Mouse (Mus musculus): ENCODE results near the gene 1700061G19Rik. TPM values are rescaled to one million over a fixed set of nuclear protein-coding genes. Genes with fewer than 3 reads are reported as not detected.

Gene 1700061G19Rik
- polyA plus RNA-seq, 1 experiment, result 0.01 TPM

GRCm38 (mm10) chr17:56861197-56861596, 14.1 kb upstream of the 1700061G19Rik start:
- H3K27me3 ChIP-seq (ENCODE audit: control insufficient read depth, insufficient read depth, insufficient read length), result peaks cover 5% of the 10 kb centered on the region
- H3K4me2 ChIP-seq (ENCODE audit: low read depth), result no peak overlapping the region
- no peaks in the 10 kb centered on the region for H3K36me3 ChIP-seq (ENCODE audit: control insufficient read depth, insufficient read depth)
- no peak overlapping the region for H3ac ChIP-seq (ENCODE audit: control insufficient read depth, insufficient read length)
- H3K79me2 ChIP-seq (ENCODE audit: control insufficient read depth, insufficient read depth), result no peaks in the 10 kb centered on the region
- H3K4me3 ChIP-seq, result no peak overlapping the region
- TF ChIP-seq SRF (IDR thresholded peaks at IDR 0.05; ENCODE audit: control insufficient read depth, insufficient read length, low read depth) (no peak), MYOD1 (IDR thresholded peaks at IDR 0.05; ENCODE audit: control insufficient read depth in 1 of 3, insufficient read length in 2 of 3, low read depth in 2 of 3) (no peak), MAX (IDR thresholded peaks at IDR 0.05; ENCODE audit: low read depth) (no peak), USF1 (IDR thresholded peaks at IDR 0.05; ENCODE audit: low read depth) (no peak), REST (IDR thresholded peaks at IDR 0.05; ENCODE audit: insufficient read depth, insufficient read length) (no peak), POLR2A (IDR thresholded peaks at IDR 0.05; ENCODE audit: insufficient read length, low read depth) (no peak), CEBPB (IDR thresholded peaks at IDR 0.05; ENCODE audit: insufficient read depth, poor library complexity, severe bottlenecking) (no peak), POLR2AphosphoS2 (IDR thresholded peaks at IDR 0.05; ENCODE audit: insufficient read length, low read depth) (no peak), TCF3 (IDR thresholded peaks at IDR 0.05; ENCODE audit: insufficient read length, low read depth) (no peak), MYOG (IDR thresholded peaks at IDR 0.05; ENCODE audit: control insufficient read depth in 1 of 3, insufficient read depth in 1 of 3, insufficient read length in 2 of 3, low read depth in 2 of 3) (no peak), TCF12 (IDR thresholded peaks at IDR 0.05; ENCODE audit: insufficient read depth, poor library complexity, severe bottlenecking) (no peak), E2F4 (IDR thresholded peaks at IDR 0.05; ENCODE audit: insufficient read depth) (no peak)

- Histone ChIP-seq H3K36me3 (ENCODE audit: control insufficient read depth, insufficient read depth) (no peaks in the 10 kb centered on the region), H3K4me3 (no peak overlapping the region), H3K4me2 (ENCODE audit: low read depth) (no peak overlapping the region), H3ac (ENCODE audit: control insufficient read depth, insufficient read length) (no peak overlapping the region), H3K79me2 (ENCODE audit: control insufficient read depth, insufficient read depth) (no peaks in the 10 kb centered on the region), H3K27me3 (ENCODE audit: control insufficient read depth, insufficient read depth, insufficient read length) (peaks cover 5% of the 10 kb centered on the region)
- TF ChIP-seq REST (IDR thresholded peaks at IDR 0.05; ENCODE audit: insufficient read depth, insufficient read length) (no peak), TCF3 (IDR thresholded peaks at IDR 0.05; ENCODE audit: insufficient read length, low read depth) (no peak), POLR2A (IDR thresholded peaks at IDR 0.05; ENCODE audit: insufficient read length, low read depth) (no peak), MYOD1 (IDR thresholded peaks at IDR 0.05; ENCODE audit: control insufficient read depth in 1 of 3, insufficient read length in 2 of 3, low read depth in 2 of 3) (no peak), E2F4 (IDR thresholded peaks at IDR 0.05; ENCODE audit: insufficient read depth) (no peak), CEBPB (IDR thresholded peaks at IDR 0.05; ENCODE audit: insufficient read depth, poor library complexity, severe bottlenecking) (no peak), SRF (IDR thresholded peaks at IDR 0.05; ENCODE audit: control insufficient read depth, insufficient read length, low read depth) (no peak), MAX (IDR thresholded peaks at IDR 0.05; ENCODE audit: low read depth) (no peak), MYOG (IDR thresholded peaks at IDR 0.05; ENCODE audit: control insufficient read depth in 1 of 3, insufficient read depth in 1 of 3, insufficient read length in 2 of 3, low read depth in 2 of 3) (no peak)
Measured at GRCm38 (mm10) chr17:56866071-56866470, 9.2 kb upstream of the 1700061G19Rik start.

GRCm38 (mm10) chr17:56869481-56869977, 5.7 kb upstream of the 1700061G19Rik start:
- no peaks in the 10 kb centered on the region for H3K79me2 ChIP-seq (ENCODE audit: control insufficient read depth, insufficient read depth)
- no peak overlapping the region for H3K4me2 ChIP-seq (ENCODE audit: low read depth)
- H3K27me3 ChIP-seq (ENCODE audit: control insufficient read depth, insufficient read depth, insufficient read length), result no peaks in the 10 kb centered on the region
- no peak overlapping the region for H3K4me3 ChIP-seq
- no peak overlapping the region for H3ac ChIP-seq (ENCODE audit: control insufficient read depth, insufficient read length)
- H3K36me3 ChIP-seq (ENCODE audit: control insufficient read depth, insufficient read depth), result no peaks in the 10 kb centered on the region
- no peak for TF ChIP-seq POLR2A (IDR thresholded peaks at IDR 0.05; ENCODE audit: insufficient read length, low read depth)
- no peak for TF ChIP-seq CEBPB (IDR thresholded peaks at IDR 0.05; ENCODE audit: insufficient read depth, poor library complexity, severe bottlenecking)
- TF ChIP-seq REST (IDR thresholded peaks at IDR 0.05; ENCODE audit: insufficient read depth, insufficient read length), result no peak

GRCm38 (mm10) chr17:56870287-56870953, 4.9 kb upstream of the 1700061G19Rik start:
- Histone ChIP-seq H3K4me2 (ENCODE audit: low read depth) (no peak overlapping the region), H3K27me3 (ENCODE audit: control insufficient read depth, insufficient read depth, insufficient read length) (no peaks in the 10 kb centered on the region), H3K4me3 (no peak overlapping the region), H3K79me2 (ENCODE audit: control insufficient read depth, insufficient read depth) (no peaks in the 10 kb centered on the region), H3K36me3 (ENCODE audit: control insufficient read depth, insufficient read depth) (no peaks in the 10 kb centered on the region), H3ac (ENCODE audit: control insufficient read depth, insufficient read length) (no peak overlapping the region)
- TF ChIP-seq TCF3 (IDR thresholded peaks at IDR 0.05; ENCODE audit: insufficient read length, low read depth) (no peak), MYOG (IDR thresholded peaks at IDR 0.05; ENCODE audit: control insufficient read depth in 1 of 3, insufficient read depth in 1 of 3, insufficient read length in 2 of 3, low read depth in 2 of 3) (no peak), CEBPB (IDR thresholded peaks at IDR 0.05; ENCODE audit: insufficient read depth, poor library complexity, severe bottlenecking) (no peak), MYOD1 (IDR thresholded peaks at IDR 0.05; ENCODE audit: control insufficient read depth in 1 of 3, insufficient read length in 2 of 3, low read depth in 2 of 3) (no peak), REST (IDR thresholded peaks at IDR 0.05; ENCODE audit: insufficient read depth, insufficient read length) (no peak), E2F4 (IDR thresholded peaks at IDR 0.05; ENCODE audit: insufficient read depth) (no peak), TCF12 (IDR thresholded peaks at IDR 0.05; ENCODE audit: insufficient read depth, poor library complexity, severe bottlenecking) (no peak), POLR2AphosphoS2 (IDR thresholded peaks at IDR 0.05; ENCODE audit: insufficient read length, low read depth) (no peak), POLR2A (IDR thresholded peaks at IDR 0.05; ENCODE audit: insufficient read length, low read depth) (no peak), USF1 (IDR thresholded peaks at IDR 0.05; ENCODE audit: low read depth) (no peak), SRF (IDR thresholded peaks at IDR 0.05; ENCODE audit: control insufficient read depth, insufficient read length, low read depth) (no peak), MAX (IDR thresholded peaks at IDR 0.05; ENCODE audit: low read depth) (no peak)

- H3K4me2 ChIP-seq (ENCODE audit: low read depth), result no peak overlapping the region
- H3K27me3 ChIP-seq (ENCODE audit: control insufficient read depth, insufficient read depth, insufficient read length), result no peaks in the 10 kb centered on the region
- H3K79me2 ChIP-seq (ENCODE audit: control insufficient read depth, insufficient read depth), result no peaks in the 10 kb centered on the region
- no peak overlapping the region for H3ac ChIP-seq (ENCODE audit: control insufficient read depth, insufficient read length)
- TF ChIP-seq POLR2A (IDR thresholded peaks at IDR 0.05; ENCODE audit: insufficient read length, low read depth) (no peak), TCF12 (IDR thresholded peaks at IDR 0.05; ENCODE audit: insufficient read depth, poor library complexity, severe bottlenecking) (no peak), TCF3 (IDR thresholded peaks at IDR 0.05; ENCODE audit: insufficient read length, low read depth) (no peak), POLR2AphosphoS2 (IDR thresholded peaks at IDR 0.05; ENCODE audit: insufficient read length, low read depth) (no peak), USF1 (IDR thresholded peaks at IDR 0.05; ENCODE audit: low read depth) (no peak), MYOD1 (IDR thresholded peaks at IDR 0.05; ENCODE audit: control insufficient read depth in 1 of 3, insufficient read length in 2 of 3, low read depth in 2 of 3) (peak in 1 of 3 experiments; percentile 50), MYOG (IDR thresholded peaks at IDR 0.05; ENCODE audit: control insufficient read depth in 1 of 3, insufficient read depth in 1 of 3, insufficient read length in 2 of 3, low read depth in 2 of 3) (no peak), REST (IDR thresholded peaks at IDR 0.05; ENCODE audit: insufficient read depth, insufficient read length) (peak; percentile 11)
- no peaks in the 10 kb centered on the region for H3K36me3 ChIP-seq (ENCODE audit: control insufficient read depth, insufficient read depth)
- no peak overlapping the region for H3K4me3 ChIP-seq
Measured at GRCm38 (mm10) chr17:56871767-56872166, 3.5 kb upstream of the 1700061G19Rik start.
